Mouse (Mus musculus) liver, adult 2 months (tissue): ENCODE data around the gene Snrpg.

ENCODE experiments used
- CTCF ChIP-seq: fragments of 200-500 bp; IDR thresholded peaks from 2 replicates; pipeline ENCODE4 v1.5.1; 2011; ENCODE audit warnings: low read depth, low read length, control low read depth
- POLR2A ChIP-seq: fragments of 200-500 bp; IDR thresholded peaks from 2 replicates; pipeline ENCODE4 v1.6.1; 2011; ENCODE audit warnings: low read length, control low read depth; ENCODE audit not compliant: insufficient read depth; ENCODE audit errors: extremely low read depth

- TF ChIP-seq POLR2A = no peak
- TF ChIP-seq CTCF = no peak
These were observed 28.9 kb downstream of the Snrpg start for GRCm38 (mm10) chr6:86399995-86400394.
